Mouse (Mus musculus) testis, adult 2 months (tissue): ENCODE measurements around the gene Cenpb.

Source experiments
- CTCF ChIP-seq: fragments of 200-500 bp; IDR thresholded peaks from 2 replicates; pipeline ENCODE4 v1.5.1; 2012; ENCODE audit warnings: low read depth, mild to moderate bottlenecking, inconsistent platforms, low read length, moderate library complexity; ENCODE audit not compliant: control insufficient read depth, insufficient read depth, insufficient replicate concordance
- POLR2A ChIP-seq: fragments of 200-500 bp; IDR thresholded peaks from 2 replicates; pipeline ENCODE4 v1.6.1; 2012; ENCODE audit warnings: low read depth, mild to moderate bottlenecking, inconsistent platforms, low read length, moderate library complexity; ENCODE audit not compliant: control insufficient read depth

DNA sequence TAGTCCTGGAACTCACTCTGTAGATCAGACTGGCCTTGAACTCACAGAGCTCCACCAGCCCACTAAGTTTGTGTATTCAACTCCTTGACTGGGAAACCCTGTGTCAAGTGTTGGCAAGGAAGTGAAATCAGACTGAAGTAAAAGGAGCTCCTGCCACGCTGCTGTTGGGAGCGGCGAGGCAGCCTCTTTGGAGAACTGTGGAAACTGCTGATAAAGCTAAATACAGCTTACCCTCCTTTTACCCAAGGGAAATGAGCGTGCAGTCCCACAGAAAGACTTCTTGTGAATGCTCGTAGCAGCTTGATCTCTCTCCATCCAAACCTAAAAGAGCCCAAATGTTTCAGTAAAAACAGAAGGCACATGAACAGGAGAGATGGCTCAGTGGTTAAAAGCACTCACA, 42.7 kb upstream of the Cenpb start:
- TF ChIP-seq CTCF (no peak), POLR2A (no peak)
